In genomic region chr5:32610801-32611340, GRCm38 (mm10) we compare ENCODE assay signal across 8 mouse cellular contexts. TPM values are rescaled to one million over a fixed set of nuclear protein-coding genes. Genes with fewer than 3 reads are reported as not detected.
A peak's percentile ranks its signal among the peaks of the same experiment; 100 is the strongest.
DNase-seq lines count a peak whose midpoint lies in the region; ATAC-seq and TF ChIP-seq lines count a peak whose summit lies in the region.

TSS of gene Yes1 (plus strand) at chr5:32611171.

- peak within 1 kb of the TSS; percentile 94 for H3K9ac ChIP-seq in forebrain, embryonic 15.5 days (replicated peaks)
- H3K9ac ChIP-seq in lung, embryonic 14.5 days = peak within 1 kb of the TSS; percentile 93

- TF ChIP-seq CTCF in lung, embryonic 14.5 days (IDR thresholded peaks at IDR 0.05; ENCODE audit: low read depth) = peak; percentile 7; the same call in 1 of the 2 replicates
- no peak for TF ChIP-seq CTCF in thymus, adult 2 months (IDR thresholded peaks at IDR 0.05; ENCODE audit: borderline replicate concordance, control insufficient read depth, extremely low read depth, insufficient read depth, low read length, poor library complexity)

- intact Hi-C loops in heart, postnatal 14 days (cut with DNase I) = loop anchor here (2.0 kb wide), 1 partner anchor 16 kb away; no protein-coding TSS in a partner anchor

- H3K4me3 ChIP-seq in forebrain, embryonic 15.5 days = peak within 1 kb of the TSS; percentile 91
- H3K4me3 ChIP-seq in lung, embryonic 14.5 days (ENCODE audit: low read depth, low read length) = peak within 1 kb of the TSS; percentile 90
- peak within 1 kb of the TSS; percentile 59 for H3K4me3 ChIP-seq in thymus, adult 2 months (ENCODE audit: control insufficient read depth, insufficient read depth, low read length)

- H3K9me3 ChIP-seq in forebrain, embryonic 15.5 days = no peaks in the 10 kb centered on the region
- H3K9me3 ChIP-seq in lung, embryonic 14.5 days (ENCODE audit: low read depth, low read length) = no peaks in the 10 kb centered on the region

- H3K4me2 ChIP-seq in forebrain, embryonic 15.5 days (replicated peaks) = peak within 1 kb of the TSS; percentile 88
- peak within 1 kb of the TSS; percentile 58 for H3K4me2 ChIP-seq in lung, embryonic 14.5 days

- under 1% methylated on average over 58 of the region's 69 CpGs for WGBS in forebrain, embryonic 15.5 days
- under 1% methylated on average over 66 of the region's 69 CpGs for WGBS in large intestine, adult 2 months
- WGBS in lung, embryonic 14.5 days = under 1% methylated on average over 69 of the region's 69 CpGs
- 1% methylated on average over 63 of the region's 69 CpGs for WGBS in thymus, adult 2 months

- TF ChIP-seq POLR2A in thymus, adult 2 months (IDR thresholded peaks at IDR 0.05; ENCODE audit: control insufficient read depth, extremely low read depth, insufficient read depth, low read length, poor library complexity) = no peak

- DNase-seq in ES-CJ7 (ENCODE audit: low read depth, low spot score) = peak; percentile 77
- peak; percentile 86 to 91 for DNase-seq in heart, postnatal 14 days
- DNase-seq in large intestine, adult 2 months (ENCODE audit: low read depth, low spot score) = peak; percentile 50
- DNase-seq in lung, embryonic 14.5 days = peak; percentile 93
- DNase-seq in ovary, adult 18-20 months (ENCODE audit: low spot score) = peak; percentile 82
- peak; percentile 71 for DNase-seq in thymus, adult 2 months

- peak within 1 kb of the TSS; percentile 86 for H3K27ac ChIP-seq in forebrain, embryonic 15.5 days (replicated peaks)
- H3K27ac ChIP-seq in lung, embryonic 14.5 days (ENCODE audit: low read depth) = peak within 1 kb of the TSS; percentile 94
- H3K27ac ChIP-seq in thymus, adult 2 months (ENCODE audit: control insufficient read depth, insufficient read depth, low read length) = no peak within 1 kb of the TSS

- ATAC-seq in cerebellum, adult (ENCODE audit: insufficient number of reproducible peaks, low FRiP score, low TSS enrichment) = peak; percentile 93
- peak; percentile 93 for ATAC-seq in forebrain, embryonic 15.5 days (replicated peaks)
- ATAC-seq in lung, embryonic 14.5 days (ENCODE audit: insufficient read depth) = peak; percentile 94

- peaks cover 31% of the 10 kb centered on the region for H3K4me1 ChIP-seq in forebrain, embryonic 15.5 days
- H3K4me1 ChIP-seq in lung, embryonic 14.5 days (ENCODE audit: insufficient read depth) = 0 out of 2 replicates have a peak, but pooled peaks cover 3% of the 10 kb centered on the region
- peaks cover 12% of the 10 kb centered on the region for H3K4me1 ChIP-seq in thymus, adult 2 months (replicated peaks; ENCODE audit: control insufficient read depth, insufficient read depth, low read length)

- no peaks in the 10 kb centered on the region for H3K36me3 ChIP-seq in forebrain, embryonic 15.5 days
- no peaks in the 10 kb centered on the region for H3K36me3 ChIP-seq in lung, embryonic 14.5 days (ENCODE audit: insufficient read depth)
- no peaks in the 10 kb centered on the region for H3K36me3 ChIP-seq in thymus, adult 2 months (ENCODE audit: control insufficient read depth, insufficient read depth, low read length)

- H3K27me3 ChIP-seq in forebrain, embryonic 15.5 days = no peaks in the 10 kb centered on the region
- H3K27me3 ChIP-seq in lung, embryonic 14.5 days (ENCODE audit: insufficient read depth, low read length) = no peaks in the 10 kb centered on the region
- peaks cover 11% of the 10 kb centered on the region for H3K27me3 ChIP-seq in thymus, adult 2 months (ENCODE audit: control insufficient read depth, insufficient read depth, low read length)

RNA-seq across cellular contexts. Expression of gene Yes1, which starts in this region (rescaled TPM):
- polyA plus RNA-seq in forebrain, embryonic 15.5 days (2015; fragmentation: Nextera tagmentation; extraction: Ambion mirVana) = 23.3 and 23.7 TPM in 2 replicates
- total RNA-seq in heart, postnatal 14 days (2021) = 10 to 100 TPM; 27.9 to 28.6 TPM
- 1.9 and 3.9 TPM in 2 replicates for polyA plus RNA-seq in large intestine, adult 2 months (2012; rRNA removed)
- 47.1 and 49.7 TPM in 2 replicates for polyA plus RNA-seq in lung, embryonic 14.5 days (2014; fragmentation: Nextera tagmentation; extraction: Ambion mirVana)
- polyA plus RNA-seq in thymus, adult 2 months (2012; rRNA removed) = 0.51 and 0.59 TPM in 2 replicates

Comparison
In these comparisons a context has a peak if more than half of its experiments do, and no peak if none do; other contexts are left out.
1. Peak in DNase-seq and H3K4me3 ChIP-seq in thymus, adult 2 months; RNA of the gene not detected or under 1 TPM.